Mouse (Mus musculus) forebrain, embryonic 11.5 days (tissue): ENCODE measurements around the gene Trex1. TPM values are rescaled to one million over a fixed set of nuclear protein-coding genes. Genes with fewer than 3 reads are reported as not detected.

Experiments used
- ATAC-seq: fragments of 200-750 bp; cut with Nextera tagmentation; replicated peaks from 2 replicates; pipeline ENCODE4 v1.8.0; 2017; ENCODE audit warnings: moderate TSS enrichment; ENCODE audit not compliant: low FRiP score
- DNase-seq: peaks from one replicate; pipeline ENCODE4 v3.0.0-alpha.2; 2017; ENCODE audit warnings: low spot score
- H3K27ac ChIP-seq: fragments of 300-500 bp; sonication (generic); 2 replicates; pipeline ENCODE4 v1.5.1; 2014; ENCODE audit warnings: low read depth, low read length
- H3K27me3 ChIP-seq: fragments of 300-500 bp; sonication (generic); 2 replicates; pipeline ENCODE4 v1.6.1; 2014; ENCODE audit warnings: mild to moderate bottlenecking, low read length, mixed read lengths; ENCODE audit not compliant: control insufficient read depth, insufficient read depth
- H3K36me3 ChIP-seq: fragments of 300-500 bp; sonication (generic); 2 replicates; pipeline ENCODE4 v1.6.1; 2014; ENCODE audit warnings: mild to moderate bottlenecking, low read length, moderate library complexity, mixed read lengths; ENCODE audit not compliant: control insufficient read depth, insufficient read depth
- H3K4me1 ChIP-seq: fragments of 300-500 bp; sonication (generic); replicated peaks from 2 replicates; pipeline ENCODE4 v1.6.1; 2014; ENCODE audit warnings: low read length, mixed read lengths; ENCODE audit not compliant: control insufficient read depth, insufficient read depth
- H3K4me2 ChIP-seq: fragments of 300-500 bp; sonication (generic); 2 replicates; pipeline ENCODE4 v1.6.1; 2014; ENCODE audit warnings: low read depth, mild to moderate bottlenecking, low read length, moderate library complexity, mixed read lengths; ENCODE audit not compliant: severe bottlenecking
- H3K4me3 ChIP-seq: fragments of 300-500 bp; sonication (generic); 2 replicates; pipeline ENCODE4 v1.5.1; 2014; ENCODE audit warnings: low read depth, low read length
- H3K9ac ChIP-seq: fragments of 300-500 bp; sonication (generic); 2 replicates; pipeline ENCODE4 v1.6.1; 2014; ENCODE audit warnings: low read length
- H3K9me3 ChIP-seq: fragments of 300-500 bp; sonication (generic); 2 replicates; pipeline ENCODE4 v1.6.1; 2016; ENCODE audit warnings: low read length, mixed read lengths; ENCODE audit not compliant: control insufficient read depth
- WGBS: fragments of 180-500 bp; shearing (Covaris S2); extraction: QIAGEN DNeasy Blood & Tissue Kit; methylation state at CpG from one replicate; pipeline ENCODE4 v1.1.7; 2014; 5-methylcytosine and 5-hydroxymethylcytosine counted together
- polyA plus RNA-seq: library from polyadenylated mRNA; unstranded; fragments of >200 nt; fragmentation: Nextera tagmentation; extraction: Ambion mirVana; gene quantifications from 2 replicates; pipeline ENCODE4 v1.2.1, GENCODE M21; 2014

Trex1 gene
- polyA plus RNA-seq, 1 experiment from 2014 or later, result 5.9 TPM

GRCm38 (mm10) chr9:109100307-109100928 lies 40.9 kb upstream of the Trex1 start:
- Histone ChIP-seq H3K27me3 (no peaks in the 10 kb centered on the region), H3K9me3 (no peaks in the 10 kb centered on the region), H3K4me2 (no peak overlapping the region), H3K4me1 (peaks cover 18% of the 10 kb centered on the region; the same call in 1 of the 2 replicates), H3K27ac (no peak overlapping the region), H3K4me3 (no peak overlapping the region), H3K9ac (no peak overlapping the region), H3K36me3 (peaks cover 12% of the 10 kb centered on the region)
- WGBS, result 86% methylated on average over 20 of the region's 20 CpGs
- DNase-seq, result no peak
- ATAC-seq, result no peak

GRCm38 (mm10) chr9:109098969-109099368 lies 39.4 kb upstream of the Trex1 start:
- no peak for ATAC-seq
- H3K9me3 ChIP-seq, result no peaks in the 10 kb centered on the region
- H3K9ac ChIP-seq, result no peak overlapping the region; the same call in 1 of the 2 replicates
- no peak overlapping the region for H3K27ac ChIP-seq
- peaks cover 27% of the 10 kb centered on the region for H3K4me1 ChIP-seq
- no peak for DNase-seq
- 73% methylated on average over 6 of the region's 6 CpGs for WGBS
- H3K4me3 ChIP-seq, result no peak overlapping the region
- no peak overlapping the region for H3K4me2 ChIP-seq
- peaks cover 8% of the 10 kb centered on the region for H3K36me3 ChIP-seq
- H3K27me3 ChIP-seq, result no peaks in the 10 kb centered on the region

- peaks cover 6% of the 10 kb centered on the region for H3K36me3 ChIP-seq
- H3K27me3 ChIP-seq, result no peaks in the 10 kb centered on the region
- ATAC-seq, result no peak
- no peak overlapping the region for H3K27ac ChIP-seq
- H3K4me3 ChIP-seq, result no peak overlapping the region
- no peak overlapping the region for H3K9ac ChIP-seq
- 91% methylated on average over 8 of the region's 8 CpGs for WGBS
- H3K4me1 ChIP-seq, result peaks cover 28% of the 10 kb centered on the region
- DNase-seq, result no peak
- H3K9me3 ChIP-seq, result no peaks in the 10 kb centered on the region
- H3K4me2 ChIP-seq, result peak overlapping the region; percentile 53; the same call in 1 of the 2 replicates
These were observed 38.8 kb upstream of the Trex1 start for GRCm38 (mm10) chr9:109098366-109098765.

- no peaks in the 10 kb centered on the region for H3K9me3 ChIP-seq
- no peaks in the 10 kb centered on the region for H3K27me3 ChIP-seq
- peaks cover 4% of the 10 kb centered on the region for H3K36me3 ChIP-seq
- H3K4me2 ChIP-seq, result peak overlapping the region; percentile 53
- peak overlapping the region; percentile 97 for H3K9ac ChIP-seq
- peak overlapping the region; percentile 70 for H3K4me3 ChIP-seq
- WGBS, result 73% methylated on average over 5 of the region's 5 CpGs
- H3K27ac ChIP-seq, result peak overlapping the region; percentile 100; the same call in 1 of the 2 replicates
- peaks cover 28% of the 10 kb centered on the region for H3K4me1 ChIP-seq
- ATAC-seq, result no peak
- no peak for DNase-seq
These were observed 38.3 kb upstream of the Trex1 start for GRCm38 (mm10) chr9:109097831-109098230.

- Histone ChIP-seq H3K27ac (peak overlapping the region; percentile 100), H3K36me3 (no peaks in the 10 kb centered on the region; the same call in 1 of the 2 replicates), H3K4me3 (peak overlapping the region; percentile 70), H3K9ac (peak overlapping the region; percentile 97), H3K27me3 (no peaks in the 10 kb centered on the region), H3K4me2 (peak overlapping the region; percentile 53), H3K4me1 (peaks cover 28% of the 10 kb centered on the region), H3K9me3 (no peaks in the 10 kb centered on the region)
- DNase-seq, result no peak
- ATAC-seq, result no peak
- WGBS, result 21% methylated on average over 6 of the region's 6 CpGs
These were observed 37.8 kb upstream of the Trex1 start for GRCm38 (mm10) chr9:109097291-109097690.

- Histone ChIP-seq H3K9ac (peak overlapping the region; percentile 97), H3K27me3 (no peaks in the 10 kb centered on the region), H3K36me3 (no peaks in the 10 kb centered on the region; the same call in 1 of the 2 replicates), H3K27ac (peak overlapping the region; percentile 100), H3K4me3 (peak overlapping the region; percentile 70), H3K9me3 (no peaks in the 10 kb centered on the region), H3K4me2 (peak overlapping the region; percentile 53), H3K4me1 (peaks cover 28% of the 10 kb centered on the region)
- WGBS, result 21% methylated on average over 6 of the region's 6 CpGs
- no peak for ATAC-seq
- DNase-seq, result no peak
These were observed 37.3 kb upstream of the Trex1 start for GRCm38 (mm10) chr9:109096856-109097255.

- peak overlapping the region; percentile 97 for H3K9ac ChIP-seq
- H3K36me3 ChIP-seq, result no peaks in the 10 kb centered on the region; the same call in 1 of the 2 replicates
- no peaks in the 10 kb centered on the region for H3K27me3 ChIP-seq
- WGBS, result 11% methylated on average over 9 of the region's 9 CpGs
- DNase-seq, result no peak
- H3K4me1 ChIP-seq, result peaks cover 28% of the 10 kb centered on the region
- H3K27ac ChIP-seq, result peak overlapping the region; percentile 100
- H3K4me2 ChIP-seq, result peak overlapping the region; percentile 53
- ATAC-seq, result no peak
- H3K4me3 ChIP-seq, result peak overlapping the region; percentile 70
- H3K9me3 ChIP-seq, result no peaks in the 10 kb centered on the region
These were observed 36.7 kb upstream of the Trex1 start for GRCm38 (mm10) chr9:109096251-109096661.

- ATAC-seq, result peak; percentile 77
These were observed 35.8 kb upstream of the Trex1 start, which contains the start of gene Plxnb1 for GRCm38 (mm10) chr9:109095137-109095982. TSS of gene Plxnb1 (plus strand) at chr9:109095389.

More at GRCm38 (mm10) chr9:109095137-109095982, 35.8 kb upstream of the Trex1 start, which contains the start of gene Plxnb1:
- under 1% methylated on average over 86 of the region's 102 CpGs for WGBS
- Histone ChIP-seq H3K9ac (peak within 1 kb of the TSS; percentile 97), H3K36me3 (no peaks in the 10 kb centered on the region; the same call in 1 of the 2 replicates), H3K27ac (peak within 1 kb of the TSS; percentile 100), H3K9me3 (no peaks in the 10 kb centered on the region), H3K4me3 (peak within 1 kb of the TSS; percentile 70), H3K27me3 (no peaks in the 10 kb centered on the region), H3K4me2 (peak within 1 kb of the TSS; percentile 53), H3K4me1 (peaks cover 34% of the 10 kb centered on the region)
- DNase-seq, result peak; percentile 92
